Mouse (Mus musculus) mouse trophoblast stem cell (cell line): ENCODE results near the gene Prnd.

Experiments
- in situ Hi-C, 2 experiments: fragments of 300-500 bp; cut with MseI, MboI; formaldehyde crosslinking; loops; 2 replicates in 1 of 2; 3 replicates in 1 of 2; pipeline ENCODE4 v1.15.1; 2025

Gene Prnd

GRCm38 (mm10) chr2:131939404-131940111 is 11.1 kb upstream of the Prnd start:
- in situ Hi-C loops: loop anchor here (5.0 to 25.0 kb wide), 3 partner anchors 117 to 385 kb away; partner anchors contain the start of gene Adra1d (in 1 of the 2)

- in situ Hi-C loops: loop anchor here (10.0 to 25.0 kb wide), 2 partner anchors 378 to 386 kb away; partner anchors contain the start of gene Adra1d (in 1 of the 2)
These were observed 10.2 kb upstream of the Prnd start for GRCm38 (mm10) chr2:131940506-131940905.

- in situ Hi-C loops: loop anchor here (10.0 to 25.0 kb wide), 2 partner anchors 379 to 387 kb away; partner anchors contain the start of gene Adra1d (in 1 of the 2)
These were observed 9.2 kb upstream of the Prnd start for GRCm38 (mm10) chr2:131941501-131941900.

- in situ Hi-C loops: loop anchor here (10.0 to 25.0 kb wide), 2 partner anchors 382 to 390 kb away; partner anchors contain the start of gene Adra1d (in 1 of the 2)
These were observed 6.3 kb upstream of the Prnd start for GRCm38 (mm10) chr2:131944370-131944769.

GRCm38 (mm10) chr2:131945225-131945624 is 5.4 kb upstream of the Prnd start:
- in situ Hi-C loops: loop anchor here (10.0 to 25.0 kb wide), 2 partner anchors 383 to 390 kb away; partner anchors contain the start of gene Adra1d (in 1 of the 2)

GRCm38 (mm10) chr2:131945765-131946164 is 4.9 kb upstream of the Prnd start:
- in situ Hi-C loops: loop anchor here (10.0 to 25.0 kb wide), 2 partner anchors 383 to 391 kb away; partner anchors contain the start of gene Adra1d (in 1 of the 2)

GRCm38 (mm10) chr2:131946351-131946750 is 4.3 kb upstream of the Prnd start:
- in situ Hi-C loops: loop anchor here (10.0 to 25.0 kb wide), 2 partner anchors 384 to 392 kb away; partner anchors contain the start of gene Adra1d (in 1 of the 2)

- in situ Hi-C loops: loop anchor here (10.0 to 25.0 kb wide), 2 partner anchors 386 to 393 kb away; partner anchors contain the start of gene Adra1d (in 1 of the 2)
These were observed 2.5 kb upstream of the Prnd start for GRCm38 (mm10) chr2:131948156-131948555.

GRCm38 (mm10) chr2:131948916-131949639 is 1.6 kb upstream of the Prnd start:
- in situ Hi-C loops: loop anchor here (10.0 to 25.0 kb wide), 2 partner anchors 387 to 394 kb away; partner anchors contain the start of gene Adra1d (in 1 of the 2)

GRCm38 (mm10) chr2:131949767-131950597 is 679 bp upstream of the Prnd start:
- in situ Hi-C loops: loop anchor here (5.0 to 25.0 kb wide), 4 partner anchors 48 to 395 kb away; partner anchors contain the start of gene Adra1d (in 1 of the 2)

- in situ Hi-C loops: loop anchor here (5.0 to 10.0 kb wide), 2 partner anchors 50 to 58 kb away; no protein-coding TSS in a partner anchor
These were observed 1.8 kb downstream of the Prnd start for GRCm38 (mm10) chr2:131952456-131952855.

GRCm38 (mm10) chr2:131952961-131953538 is 2.4 kb downstream of the Prnd start:
- in situ Hi-C loops: loop anchor here (5.0 to 10.0 kb wide), 2 partner anchors 51 to 58 kb away; no protein-coding TSS in a partner anchor

- in situ Hi-C loops: loop anchor here (5.0 to 10.0 kb wide), 2 partner anchors 51 to 59 kb away; no protein-coding TSS in a partner anchor
These were observed 3.0 kb downstream of the Prnd start for GRCm38 (mm10) chr2:131953711-131954110.

- in situ Hi-C loops: loop anchor here (5.0 to 10.0 kb wide), 2 partner anchors 53 to 60 kb away; no protein-coding TSS in a partner anchor
These were observed 4.2 kb downstream of the Prnd start for GRCm38 (mm10) chr2:131954835-131955234.

GRCm38 (mm10) chr2:131955264-131955663 is 4.6 kb downstream of the Prnd start:
- in situ Hi-C loops: loop anchor here in 1 of 2 experiments (10.0 kb wide), 1 partner anchor 60 kb away; no protein-coding TSS in a partner anchor

GRCm38 (mm10) chr2:131956336-131957256 is 5.9 kb downstream of the Prnd start:
- in situ Hi-C loops: loop anchor here in 1 of 2 experiments (10.0 kb wide), 1 partner anchor 62 kb away; no protein-coding TSS in a partner anchor

- in situ Hi-C loops: loop anchor here in 1 of 2 experiments (10.0 kb wide), 1 partner anchor 63 kb away; no protein-coding TSS in a partner anchor
These were observed 7.1 kb downstream of the Prnd start for GRCm38 (mm10) chr2:131957731-131958222.

GRCm38 (mm10) chr2:131961671-131962070 is 11.0 kb downstream of the Prnd start:
- in situ Hi-C loops: no loop called here

GRCm38 (mm10) chr2:131970597-131970996 is 19.9 kb downstream of the Prnd start:
- in situ Hi-C loops: no loop called here
